Mouse (Mus musculus) adrenal gland, adult 2 months (tissue): ENCODE results near the gene Polk. TPM values are rescaled to one million over a fixed set of nuclear protein-coding genes. Genes with fewer than 3 reads are reported as not detected.

Source experiments
- DNase-seq: peaks from one replicate; pipeline ENCODE4 v3.0.0; 2021
- long read RNA-seq: library from polyadenylated mRNA; stranded (forward); transcript quantifications from one replicate; pipeline ENCODE4 v2.0.0, GENCODE M21; 2021
- polyA plus RNA-seq: library from polyadenylated mRNA; depleted of rRNA; stranded (reverse); fragments of >200 nt; gene quantifications from 2 replicates; pipeline ENCODE4 v1.2.3, GENCODE M21; 2012; rRNA removed
- total RNA-seq, 2 experiments: library from RNA; stranded (reverse); gene quantifications; 2 replicates each; pipeline ENCODE4 v1.2.3; 2021

The Polk gene
- total RNA-seq = 10 to 100 TPM; 21.8 to 28.5 TPM
- polyA plus RNA-seq = 2.4 and 2.8 TPM in 2 replicates
- long read RNA-seq, full-length matches to known transcripts = 2 of 4 reads
- long read RNA-seq, partial matches to known transcripts = 1 of 4 reads
- long read RNA-seq, other reads (novel, unspliced or antisense) = 1 of 4 reads

DNA sequence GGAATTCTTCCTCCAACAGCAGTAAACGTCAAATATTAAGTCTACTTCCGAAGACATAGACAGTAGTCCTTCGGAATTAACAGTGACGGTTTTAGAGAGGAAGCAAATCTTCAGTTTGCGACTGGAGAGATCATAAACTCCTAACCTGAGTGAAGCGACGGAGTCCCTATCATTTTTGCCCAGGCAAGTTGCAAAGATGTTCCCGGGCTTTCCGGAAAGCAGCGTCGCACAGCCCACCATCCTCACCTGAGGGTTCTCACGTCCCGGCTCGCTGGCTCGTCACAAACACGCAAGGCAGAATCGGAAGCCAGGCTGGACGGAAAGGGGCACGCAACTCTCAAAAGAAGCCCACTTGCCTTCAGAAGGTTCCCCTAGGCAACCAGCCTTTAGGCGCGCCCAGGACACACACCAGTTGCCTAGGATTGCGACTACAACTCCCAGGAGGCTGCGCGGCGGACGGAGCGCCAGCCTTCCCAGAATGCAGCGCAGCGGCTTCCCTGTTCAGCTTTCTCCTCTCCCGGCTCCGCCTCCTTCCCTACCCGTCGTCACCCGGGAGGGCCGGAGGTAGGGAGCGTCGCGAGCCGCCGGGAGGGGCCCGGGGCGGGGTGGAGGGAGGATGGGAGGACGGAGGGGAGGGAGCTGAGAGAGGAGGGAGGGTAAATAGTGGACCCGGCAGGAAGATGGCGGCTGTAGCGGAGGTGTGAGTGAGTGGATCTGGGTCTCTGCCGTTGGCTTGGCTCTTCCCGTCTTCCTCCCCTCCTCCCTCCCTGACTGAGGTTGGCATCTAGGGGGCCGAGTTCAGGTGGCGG, at the start of gene Polk, which contains the start of gene Col4a3bp:
Polk (minus strand) TSS at position 499 of the 809 bp plus-strand sequence.
Col4a3bp (plus strand) TSS at position 538 of the 809 bp plus-strand sequence.
- DNase-seq = peak; percentile 99

DNA sequence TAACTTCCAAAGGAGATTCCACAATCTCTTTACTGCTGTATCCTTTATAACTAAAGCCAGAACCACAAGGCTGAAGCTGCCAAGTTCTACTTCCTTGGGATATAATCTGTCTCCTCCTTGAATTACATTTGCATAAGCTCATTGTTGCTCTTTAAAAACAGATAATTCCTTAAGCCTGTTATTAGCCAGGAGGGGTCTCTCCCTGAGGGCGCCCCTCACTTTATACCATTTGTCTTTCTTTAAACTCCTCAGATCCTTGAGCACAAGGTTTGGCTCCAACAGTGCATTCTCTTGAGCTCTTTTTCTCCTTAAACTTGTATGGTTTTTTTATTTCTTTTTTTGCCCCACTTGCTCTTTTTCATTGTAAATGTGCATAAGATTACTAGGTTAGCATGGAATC, 46.3 kb upstream of the Polk start:
- no peak for DNase-seq

GRCm38 (mm10) chr13:96586540-96586939, 44.2 kb upstream of the Polk start:
- no peak for DNase-seq

GRCm38 (mm10) chr13:96584201-96584600, 41.8 kb upstream of the Polk start:
- no peak for DNase-seq

- no peak for DNase-seq
Observed at GRCm38 (mm10) chr13:96579979-96580378, 37.6 kb upstream of the Polk start.

DNA sequence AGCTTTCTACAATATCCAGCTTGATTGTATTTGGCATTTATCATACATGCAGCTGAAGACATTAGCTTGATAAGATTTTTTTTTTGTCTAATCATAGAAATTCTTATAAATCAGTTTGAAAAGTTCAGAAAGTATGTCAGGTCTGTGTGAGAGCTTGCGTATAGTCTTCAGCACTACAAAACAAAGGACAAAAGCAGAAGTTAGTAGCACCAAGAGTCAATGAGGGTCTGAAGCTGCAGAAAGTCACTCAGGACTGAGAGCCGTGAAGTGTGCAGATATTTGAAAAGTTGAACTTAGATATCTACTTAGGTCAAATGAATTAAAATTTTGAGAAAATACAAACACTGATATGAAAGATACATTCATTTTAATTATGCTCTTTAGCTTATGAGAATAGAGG, 36.7 kb upstream of the Polk start:
- DNase-seq = no peak

- no peak for DNase-seq
Observed at GRCm38 (mm10) chr13:96574170-96574569, 31.8 kb upstream of the Polk start.

DNA sequence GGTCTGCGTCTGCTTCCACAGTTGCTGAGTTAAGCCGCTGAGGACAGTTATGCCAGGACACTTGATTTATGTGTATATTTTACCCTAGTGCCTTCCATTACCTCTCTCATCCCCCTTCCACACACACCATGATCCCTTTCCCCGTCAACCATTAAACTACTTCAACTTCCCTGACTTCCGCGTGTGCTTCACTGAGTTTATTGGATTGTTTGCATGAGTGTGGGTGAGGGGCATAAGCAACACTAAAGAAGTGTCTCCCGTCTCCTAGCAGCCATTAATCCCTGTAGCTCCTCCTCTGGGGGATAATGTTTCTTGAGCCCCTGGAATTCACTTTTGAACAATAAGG, 28.6 kb upstream of the Polk start:
- DNase-seq = no peak

- peak; percentile 45 for DNase-seq
Observed at GRCm38 (mm10) chr13:96570313-96571015, 28.1 kb upstream of the Polk start.

DNA sequence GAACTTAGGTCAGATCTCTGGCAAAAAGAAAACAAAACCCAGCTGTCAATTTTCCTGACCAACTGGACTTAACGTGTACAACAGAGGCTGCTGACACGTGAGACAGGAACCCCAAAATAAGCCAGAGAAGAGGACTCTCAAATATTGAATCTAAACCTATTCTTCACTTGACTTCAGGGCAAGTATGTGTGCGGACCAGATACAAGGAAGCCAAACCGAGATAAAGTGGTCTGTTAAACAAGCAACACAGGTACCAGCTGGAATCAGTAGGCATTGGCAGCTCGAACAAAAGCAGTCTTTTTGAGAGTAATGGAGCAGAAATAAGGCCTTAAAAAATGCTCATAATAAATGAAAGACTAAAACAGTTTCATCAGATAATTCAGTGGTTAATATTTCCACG, 25.6 kb upstream of the Polk start:
- DNase-seq = no peak

- no peak for DNase-seq
Observed at GRCm38 (mm10) chr13:96555099-96555498, 12.7 kb upstream of the Polk start.

DNA sequence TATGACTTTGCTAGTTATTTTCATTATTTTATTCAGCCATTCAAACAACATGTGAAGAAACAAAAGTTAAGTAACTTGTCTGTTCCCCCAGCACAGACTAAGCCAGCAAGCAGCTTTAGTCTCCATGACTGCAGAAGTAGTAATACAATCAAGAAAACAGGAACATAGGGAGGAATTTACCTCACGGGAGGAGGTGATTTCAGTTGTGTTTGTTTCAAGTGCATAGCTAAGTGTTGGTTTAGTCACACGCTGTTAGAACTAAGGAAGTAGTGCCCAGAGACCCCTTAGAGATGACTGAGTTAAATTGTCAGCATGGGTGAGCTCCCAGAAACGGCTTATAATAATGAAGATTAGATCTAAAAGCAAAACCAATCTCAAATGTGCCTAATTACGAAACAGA, 5.6 kb upstream of the Polk start:
- DNase-seq = no peak

GRCm38 (mm10) chr13:96547250-96547649, 4.9 kb upstream of the Polk start:
- no peak for DNase-seq

DNA sequence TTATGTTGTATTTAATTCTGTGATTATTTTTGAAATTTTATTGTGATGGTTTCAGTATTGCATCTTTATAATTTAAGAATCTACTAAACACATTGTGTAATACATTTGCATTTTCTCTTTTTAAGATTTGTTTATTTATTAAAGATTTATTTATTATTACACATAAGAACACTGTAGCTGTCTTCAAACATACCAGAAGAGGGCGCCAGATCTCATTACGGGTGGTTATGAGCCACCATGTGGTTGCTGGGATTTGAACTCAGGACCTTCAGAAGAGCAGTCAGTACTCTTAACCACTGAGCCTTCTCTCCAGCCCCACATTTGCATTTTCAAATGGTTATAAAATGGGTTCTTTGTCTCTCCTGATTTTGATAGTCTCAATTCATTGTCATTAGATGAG, 2.1 kb upstream of the Polk start:
- DNase-seq = no peak

GRCm38 (mm10) chr13:96542901-96543891, 817 bp upstream of the Polk start:
- DNase-seq = no peak

DNA sequence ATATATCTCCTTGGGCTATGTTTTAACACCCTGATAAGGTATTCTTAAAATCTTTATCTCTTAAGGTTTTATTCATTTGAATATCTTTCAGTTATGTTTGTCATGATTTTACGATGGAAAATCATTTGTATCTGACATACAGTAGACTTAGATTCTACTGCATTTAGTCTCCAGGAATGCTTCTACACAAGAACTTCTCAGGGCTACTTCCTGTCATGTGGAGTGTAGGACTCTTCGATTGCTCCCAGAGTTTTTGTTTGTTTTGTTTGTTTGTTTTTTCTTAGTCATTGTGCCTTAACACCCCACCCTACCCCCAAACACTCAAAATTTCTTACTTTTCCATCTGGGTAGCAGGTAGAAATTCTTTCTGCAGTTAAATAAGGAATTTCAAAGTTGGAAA, 998 bp downstream of the Polk start:
- no peak for DNase-seq

DNA sequence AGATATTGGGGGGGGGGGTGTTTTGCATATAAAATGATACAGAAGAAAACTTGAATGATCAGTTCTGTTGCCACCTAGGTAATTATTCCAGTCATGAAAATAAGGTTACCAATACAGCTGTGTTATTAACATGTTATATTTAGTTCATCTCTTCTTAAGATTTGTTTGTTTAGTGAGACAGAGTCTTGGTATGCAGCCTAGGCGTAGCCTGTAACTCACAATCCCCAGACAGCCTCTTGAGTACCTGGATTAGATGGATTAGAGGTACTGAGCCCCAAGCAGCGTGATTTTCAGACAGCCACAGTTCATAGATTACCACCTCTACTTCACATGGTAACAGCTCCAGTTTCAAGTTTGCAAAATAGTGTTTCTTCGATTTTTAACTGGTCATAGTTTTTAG, 4.3 kb downstream of the Polk start:
- no peak for DNase-seq

- DNase-seq = no peak
Observed at GRCm38 (mm10) chr13:96536821-96537572, 5.4 kb downstream of the Polk start.

- no peak for DNase-seq
Observed at GRCm38 (mm10) chr13:96533742-96534141, 8.6 kb downstream of the Polk start.

- no peak for DNase-seq
Observed at GRCm38 (mm10) chr13:96532176-96532575, 10.2 kb downstream of the Polk start.

- no peak for DNase-seq
Observed at GRCm38 (mm10) chr13:96530064-96530463, 12.3 kb downstream of the Polk start.
